Mouse (Mus musculus) bone marrow macrophage, adult 2 months (primary cell): ENCODE measurements at regions not wholly inside any gene's neighbourhood (a gene's known extent, or its start where the extent isn't known, plus 50 kb on each side); places are given as distances from the start of the nearest gene placed in this dataset.

Experiments used
- CTCF ChIP-seq: IDR thresholded peaks from 2 replicates; pipeline ENCODE4 v1.5.1; 2012; ENCODE audit warnings: low read depth, mild to moderate bottlenecking, low read length, moderate library complexity
- POLR2A ChIP-seq: IDR thresholded peaks from 2 replicates; pipeline ENCODE4 v1.6.1; 2012; ENCODE audit warnings: mild to moderate bottlenecking, low read depth, low read length, borderline replicate concordance

DNA sequence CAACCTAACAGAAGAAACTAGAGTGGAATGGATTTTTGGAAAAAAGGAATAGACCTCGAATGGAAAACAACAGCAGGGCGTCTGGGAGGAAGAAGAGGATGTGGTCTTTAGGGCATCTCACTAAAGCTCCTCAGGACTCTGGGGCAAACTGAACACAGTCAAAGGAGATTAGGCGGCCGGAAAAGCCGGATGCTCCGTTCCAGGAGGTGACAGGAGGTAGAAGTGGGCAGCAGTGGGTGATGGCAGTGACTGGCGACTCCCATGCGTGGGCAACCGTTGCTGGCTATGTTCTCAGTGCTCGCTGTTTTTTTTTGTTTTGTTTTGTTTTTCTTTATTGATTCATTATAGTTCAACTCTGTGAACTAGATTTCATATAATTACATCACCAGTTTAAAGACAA, 228.8 kb upstream of the Klf3 start:
- no peak for TF ChIP-seq CTCF
- no peak for TF ChIP-seq POLR2A
